In genomic region chr9:121641235-121641915, GRCm38 (mm10) we compare ENCODE assay signal across 9 mouse cellular contexts. TPM values are rescaled to one million over a fixed set of nuclear protein-coding genes. Genes with fewer than 3 reads are reported as not detected.
A peak's percentile ranks its signal among the peaks of the same experiment; 100 is the strongest.
DNase-seq lines count a peak whose midpoint lies in the region; ATAC-seq and TF ChIP-seq lines count a peak whose summit lies in the region.
"Had no signal": no experiment of that assay in that cellular context is flagged by ENCODE, and none has a peak within 500 bp of the region (broad histone marks: within the 10 kb centered on the region; RNA-seq: fewer than 3 reads in every experiment).

No protein-coding gene starts in this region.

- peak overlapping the region; percentile 55; the same call in 1 of the 2 replicates for H3K9ac ChIP-seq in hindbrain, embryonic 12.5 days
- H3K9ac ChIP-seq in liver, embryonic 14.5 days (replicated peaks), result no peak overlapping the region
- H3K9ac ChIP-seq in neural tube, embryonic 15.5 days (replicated peaks), result peak overlapping the region; percentile 55; the same call in 1 of the 2 replicates

- peak overlapping the region; percentile 48 for H3K4me3 ChIP-seq in hindbrain, embryonic 12.5 days
- no peak overlapping the region for H3K4me3 ChIP-seq in liver, embryonic 14.5 days (ENCODE audit: insufficient read depth in 1 of 2, low read depth in 2 of 2, low read length in 2 of 2)
- H3K4me3 ChIP-seq in neural tube, embryonic 15.5 days (replicated peaks), result peak overlapping the region; percentile 58

- 13% methylated on average over 27 of the region's 27 CpGs for WGBS in hindbrain, embryonic 12.5 days
- WGBS in liver, embryonic 14.5 days (ENCODE audit: insufficient replicate concordance), result 9% methylated on average over 27 of the region's 27 CpGs
- WGBS in neural tube, embryonic 15.5 days, result 12% methylated on average over 27 of the region's 27 CpGs

- peak overlapping the region; percentile 90 for H3K4me2 ChIP-seq in hindbrain, embryonic 12.5 days (replicated peaks)
- peak overlapping the region; percentile 54 for H3K4me2 ChIP-seq in liver, embryonic 14.5 days (ENCODE audit: low read depth)
- peak overlapping the region; percentile 97 for H3K4me2 ChIP-seq in neural tube, embryonic 15.5 days

- peak; percentile 41 to 53 for DNase-seq in left cerebral cortex, adult 18-20 months (ENCODE audit: low spot score in 2 of 2)
- no peak for DNase-seq in left cerebral cortex, adult 11 months (ENCODE audit: low spot score)
- peak; percentile 35 for DNase-seq in embryo, embryonic 9.5 days (ENCODE audit: extremely low spot score)
- DNase-seq in liver, embryonic 14.5 days (ENCODE audit: low read depth in 3 of 3, low spot score in 3 of 3), result no peak
- no peak for DNase-seq in adipocyte (ENCODE audit: low spot score)
- no peak for DNase-seq in spleen, postnatal 14 days (ENCODE audit: low spot score in 2 of 2)

- H3K27me3 ChIP-seq in hindbrain, embryonic 12.5 days, result peaks cover 66% of the 10 kb centered on the region
- H3K27me3 ChIP-seq in liver, embryonic 14.5 days (ENCODE audit: control insufficient read depth, insufficient read depth, low read length), result peaks cover 38% of the 10 kb centered on the region
- H3K27me3 ChIP-seq in neural tube, embryonic 15.5 days (replicated peaks), result peaks cover 51% of the 10 kb centered on the region

- TF ChIP-seq EP300 in liver, embryonic 14.5 days (IDR thresholded peaks at IDR 0.05; ENCODE audit: low read depth), result no peak

- no peak for TF ChIP-seq CTCF in liver, embryonic 14.5 days (IDR thresholded peaks at IDR 0.05; ENCODE audit: low read depth)

- peaks cover 20% of the 10 kb centered on the region for H3K4me1 ChIP-seq in hindbrain, embryonic 12.5 days
- no peaks in the 10 kb centered on the region for H3K4me1 ChIP-seq in liver, embryonic 14.5 days (replicated peaks; ENCODE audit: control insufficient read depth in 2 of 2, insufficient read depth in 2 of 2, low read length in 1 of 2)
- H3K4me1 ChIP-seq in neural tube, embryonic 15.5 days, result peaks cover 27% of the 10 kb centered on the region

- H3K36me3 ChIP-seq in hindbrain, embryonic 12.5 days, result no peaks in the 10 kb centered on the region
- H3K36me3 ChIP-seq in liver, embryonic 14.5 days (replicated peaks; ENCODE audit: control insufficient read depth, insufficient read depth, low read depth), result no peaks in the 10 kb centered on the region
- H3K36me3 ChIP-seq in neural tube, embryonic 15.5 days, result no peaks in the 10 kb centered on the region

- no peaks in the 10 kb centered on the region for H3K9me3 ChIP-seq in hindbrain, embryonic 12.5 days (replicated peaks)
- H3K9me3 ChIP-seq in liver, embryonic 14.5 days (ENCODE audit: control insufficient read depth, low read length), result no peaks in the 10 kb centered on the region
- no peaks in the 10 kb centered on the region for H3K9me3 ChIP-seq in neural tube, embryonic 15.5 days (replicated peaks)

- ATAC-seq in hindbrain, embryonic 12.5 days (ENCODE audit: low FRiP score), result no peak
- no peak for ATAC-seq in liver, embryonic 14.5 days (ENCODE audit: insufficient read depth)
- peak; percentile 11; the same call in 1 of the 2 replicates for ATAC-seq in neural tube, embryonic 15.5 days (ENCODE audit: low FRiP score)

- H3K27ac ChIP-seq in hindbrain, embryonic 12.5 days, result no peak overlapping the region
- no peak overlapping the region for H3K27ac ChIP-seq in liver, embryonic 14.5 days
- no peak overlapping the region for H3K27ac ChIP-seq in neural tube, embryonic 15.5 days (replicated peaks)

RNA-seq across cellular contexts. Expression of gene Lyzl4, which starts 0.5 kb away (rescaled TPM):
- 1 to 10 TPM; 1.4 to 1.8 TPM for total RNA-seq in left cerebral cortex, adult 18-20 months (2021)
- polyA plus RNA-seq in hindbrain, embryonic 12.5 days (2016; fragmentation: Nextera tagmentation; extraction: Ambion mirVana), result 0.33 TPM in 1 of 2 replicates, not detected in the other
- not detected in 2 replicates for polyA plus RNA-seq in liver, embryonic 14.5 days (2012; rRNA removed)
- polyA plus RNA-seq in liver, embryonic 14.5 days (2014; fragmentation: Nextera tagmentation; extraction: Ambion mirVana), result 0.15 TPM in 1 of 2 replicates, not detected in the other
- 0.77 TPM in 1 of 2 replicates, not detected in the other for polyA plus RNA-seq in neural tube, embryonic 15.5 days (2015; fragmentation: Nextera tagmentation; extraction: Ambion mirVana)
- total RNA-seq: hematopoietic stem cell, adult 5-6 weeks had no signal

RNA-seq across cellular contexts. Expression of gene Vipr1, which starts 1.1 kb away (rescaled TPM):
- total RNA-seq in left cerebral cortex, adult 18-20 months (2021), result 10 to 100 TPM; 22.1 to 35.8 TPM
- polyA plus RNA-seq in hindbrain, embryonic 12.5 days (2016; fragmentation: Nextera tagmentation; extraction: Ambion mirVana), result 0.44 and 0.66 TPM in 2 replicates
- polyA plus RNA-seq in liver, embryonic 14.5 days (2012; rRNA removed), result 0.17 and 0.26 TPM in 2 replicates
- polyA plus RNA-seq in liver, embryonic 14.5 days (2014; fragmentation: Nextera tagmentation; extraction: Ambion mirVana), result 0.46 and 0.59 TPM in 2 replicates
- 0.38 and 1.1 TPM in 2 replicates for polyA plus RNA-seq in neural tube, embryonic 15.5 days (2015; fragmentation: Nextera tagmentation; extraction: Ambion mirVana)

Comparison
In these comparisons a context has a peak if more than half of its experiments do, and no peak if none do; other contexts are left out.
1. DNase-seq: peak in left cerebral cortex, adult 18-20 months (2 of 2) and embryo, embryonic 9.5 days (single experiment); none in left cerebral cortex, adult 11 months (single experiment), liver, embryonic 14.5 days (0 of 3), adipocyte (single experiment) and spleen, postnatal 14 days (0 of 2).
2. H3K4me3 ChIP-seq: peak in hindbrain, embryonic 12.5 days (single experiment) and neural tube, embryonic 15.5 days (single experiment); none in liver, embryonic 14.5 days (0 of 2).
3. Peak in every context shown above with its lines, with median percentiles within 50 percentile points of each other: H3K4me2 ChIP-seq.